Mouse (Mus musculus) E14TG2a.4 (cell line): Measurements from ENCODE around the gene Efcab6.

Experiments used
- CTCF ChIP-seq: conservative IDR thresholded peaks from 2 replicates; pipeline ENCODE4 v1.5.1; 2014; ENCODE audit warnings: low read length
- NANOG ChIP-seq: IDR thresholded peaks from 2 replicates; pipeline ENCODE4 v1.6.1; 2014; ENCODE audit warnings: borderline replicate concordance, low read length, mixed read lengths
- POU5F1 ChIP-seq: IDR thresholded peaks from 2 replicates; pipeline ENCODE4 v1.6.1; 2014; ENCODE audit warnings: low read length, borderline replicate concordance

DNA sequence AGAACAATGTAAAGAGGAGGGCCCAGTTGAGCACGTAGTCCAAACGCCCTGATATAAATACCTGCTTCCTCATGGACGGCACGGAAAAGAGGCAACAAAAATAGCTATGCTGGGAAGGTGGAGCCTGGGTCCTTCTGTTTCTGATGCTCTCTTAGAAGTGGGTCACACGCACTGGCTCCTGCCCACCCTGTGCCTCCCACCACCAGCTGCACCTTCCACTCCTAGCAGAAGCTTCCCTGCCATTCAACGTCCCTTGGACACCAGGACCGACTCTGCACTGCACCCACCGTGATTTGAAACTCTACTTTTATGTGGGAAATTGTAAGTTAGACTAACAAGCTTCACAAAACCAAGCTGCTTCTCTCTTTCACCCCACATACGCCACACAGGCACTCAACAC is 12.8 kb downstream of the Efcab6 start:
- no peak for TF ChIP-seq POU5F1
- no peak for TF ChIP-seq CTCF
- TF ChIP-seq NANOG = no peak
